Mouse (Mus musculus) limb, embryonic 12.5 days (tissue): Measurements from ENCODE around the gene Mapk3. TPM values are rescaled to one million over a fixed set of nuclear protein-coding genes. Genes with fewer than 3 reads are reported as not detected.

Experiments used
- ATAC-seq: fragments of 200-750 bp; cut with Nextera tagmentation; 2 replicates; pipeline ENCODE4 v1.8.0; 2017; ENCODE audit warnings: low read depth, moderate TSS enrichment; ENCODE audit not compliant: insufficient number of reproducible peaks, insufficient read depth, low FRiP score, low TSS enrichment
- H3K27ac ChIP-seq: fragments of 300-500 bp; sonication (generic); 2 replicates; pipeline ENCODE4 v1.5.1; 2016; ENCODE audit warnings: mild to moderate bottlenecking, moderate library complexity
- H3K27me3 ChIP-seq: fragments of 300-500 bp; sonication (generic); 2 replicates; pipeline ENCODE4 v1.6.1; 2016; ENCODE audit warnings: mild to moderate bottlenecking, moderate library complexity
- H3K36me3 ChIP-seq: fragments of 300-500 bp; sonication (generic); 2 replicates; pipeline ENCODE4 v1.6.1; 2016; ENCODE audit warnings: mild to moderate bottlenecking, moderate library complexity
- H3K4me1 ChIP-seq: fragments of 300-500 bp; sonication (generic); replicated peaks from 2 replicates; pipeline ENCODE4 v1.6.1; 2016
- H3K4me2 ChIP-seq: fragments of 300-500 bp; sonication (generic); 2 replicates; pipeline ENCODE4 v1.6.1; 2016; ENCODE audit warnings: mild to moderate bottlenecking, moderate library complexity
- H3K4me3 ChIP-seq: fragments of 300-500 bp; sonication (generic); replicated peaks from 2 replicates; pipeline ENCODE4 v1.5.1; 2016; ENCODE audit warnings: mild to moderate bottlenecking
- H3K9ac ChIP-seq: fragments of 300-500 bp; sonication (generic); replicated peaks from 2 replicates; pipeline ENCODE4 v1.6.1; 2016; ENCODE audit warnings: mild to moderate bottlenecking, moderate library complexity
- H3K9me3 ChIP-seq: fragments of 300-500 bp; sonication (generic); 2 replicates; pipeline ENCODE4 v1.6.1; 2016; ENCODE audit warnings: mild to moderate bottlenecking, moderate library complexity
- WGBS: fragments of 180-500 bp; shearing (Covaris S2); methylation state at CpG from one replicate; pipeline ENCODE4 v1.1.7; 2016; 5-methylcytosine and 5-hydroxymethylcytosine counted together
- polyA plus RNA-seq: library from polyadenylated mRNA; unstranded; fragments of >200 nt; fragmentation: Nextera tagmentation; extraction: Ambion mirVana; gene quantifications from 2 replicates; pipeline ENCODE4 v1.2.1, GENCODE M21; 2016

Gene Mapk3
- polyA plus RNA-seq, 1 experiment from 2014 or later = 36.4 TPM

DNA sequence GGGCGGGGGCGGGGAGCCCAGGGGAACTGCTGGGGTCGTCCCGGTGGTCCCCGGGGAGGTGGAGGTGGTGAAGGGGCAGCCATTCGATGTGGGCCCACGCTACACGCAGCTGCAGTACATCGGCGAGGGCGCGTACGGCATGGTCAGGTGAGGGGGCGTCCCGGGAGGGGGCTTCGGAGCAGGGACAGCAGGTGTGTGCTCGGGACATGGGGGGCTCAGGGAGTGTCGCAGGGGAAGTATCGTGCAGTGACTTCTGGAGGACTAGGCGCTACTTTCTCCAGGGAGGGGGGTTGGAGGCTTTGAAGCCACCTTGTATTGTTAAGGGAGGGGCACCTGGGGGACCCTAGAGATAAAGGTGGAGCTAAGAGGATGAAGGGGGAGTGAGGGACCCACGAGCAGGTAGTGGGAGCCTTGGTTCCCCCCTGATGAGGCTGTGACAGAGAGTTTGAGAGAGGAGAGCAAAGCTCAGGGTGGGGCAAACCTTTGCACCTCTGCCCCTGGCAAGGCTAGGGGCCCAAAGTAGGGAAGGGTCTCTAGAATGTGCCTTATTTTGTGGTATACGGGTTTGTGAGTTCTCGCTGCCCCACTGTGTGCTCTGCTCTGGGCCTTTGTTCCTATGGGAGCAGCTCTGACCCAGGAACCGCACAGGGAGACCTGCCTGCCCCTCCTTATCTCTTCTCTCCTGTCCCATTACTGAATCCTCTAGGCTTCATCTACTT, 430 bp downstream of the Mapk3 start:
- H3K9ac ChIP-seq = peak overlapping the region; percentile 82
- peak overlapping the region; percentile 77 for H3K4me3 ChIP-seq
- no peaks in the 10 kb centered on the region for H3K27me3 ChIP-seq
- H3K36me3 ChIP-seq = peaks cover 32% of the 10 kb centered on the region
- peak overlapping the region; percentile 89 for H3K4me2 ChIP-seq
- ATAC-seq = peak; percentile 33; the same call in 1 of the 2 replicates
- whole genome bisulfite sequencing = under 1% methylated on average over 22 of the region's 24 CpGs
- peaks cover 13% of the 10 kb centered on the region for H3K4me1 ChIP-seq
- H3K27ac ChIP-seq = peak overlapping the region; percentile 84
- H3K9me3 ChIP-seq = no peaks in the 10 kb centered on the region

- H3K4me3 ChIP-seq = peak overlapping the region; percentile 77
- H3K4me2 ChIP-seq = peak overlapping the region; percentile 89
- H3K9me3 ChIP-seq = no peaks in the 10 kb centered on the region
- H3K27me3 ChIP-seq = no peaks in the 10 kb centered on the region
- H3K36me3 ChIP-seq = peaks cover 38% of the 10 kb centered on the region
- peak overlapping the region; percentile 84 for H3K27ac ChIP-seq
- H3K4me1 ChIP-seq = peaks cover 8% of the 10 kb centered on the region
- ATAC-seq = no peak
- peak overlapping the region; percentile 82 for H3K9ac ChIP-seq
- 24% methylated on average over 3 of the region's 3 CpGs for whole genome bisulfite sequencing
Measured at GRCm38 (mm10) chr7:126760391-126760802, 996 bp downstream of the Mapk3 start.

DNA sequence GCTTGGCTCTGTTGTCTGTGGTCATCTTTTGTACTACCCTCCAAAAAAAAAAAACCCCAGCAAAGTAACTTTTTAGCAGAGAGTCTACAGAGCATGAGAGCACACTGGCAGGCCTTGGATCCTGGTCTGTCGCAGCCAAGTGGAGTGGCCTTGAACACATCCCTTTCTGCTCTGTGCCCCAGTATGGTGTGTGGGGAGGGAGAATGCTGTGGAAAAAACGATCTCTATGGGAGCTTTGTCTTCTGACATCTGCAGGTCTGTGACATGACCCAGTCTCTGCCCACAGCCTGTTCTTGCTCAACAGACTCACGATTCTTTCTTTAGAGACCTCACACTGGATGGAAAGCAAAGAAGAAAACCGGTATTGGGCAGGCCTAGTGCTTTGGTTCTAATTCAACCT, 1.6 kb downstream of the Mapk3 start:
- ATAC-seq = no peak
- H3K27ac ChIP-seq = peak overlapping the region; percentile 84; the same call in 1 of the 2 replicates
- peaks cover 44% of the 10 kb centered on the region for H3K36me3 ChIP-seq
- peak overlapping the region; percentile 77; the same call in 1 of the 2 replicates for H3K4me3 ChIP-seq
- H3K9ac ChIP-seq = no peak overlapping the region
- 78% methylated on average over 4 of the region's 4 CpGs for WGBS
- H3K27me3 ChIP-seq = no peaks in the 10 kb centered on the region
- peaks cover 8% of the 10 kb centered on the region for H3K4me1 ChIP-seq
- H3K4me2 ChIP-seq = peak overlapping the region; percentile 89
- no peaks in the 10 kb centered on the region for H3K9me3 ChIP-seq

- ATAC-seq = no peak
- Histone ChIP-seq H3K27me3 (no peaks in the 10 kb centered on the region), H3K4me1 (peaks cover 8% of the 10 kb centered on the region), H3K27ac (0 out of 2 replicates have a peak overlapping the region, but pooled peaks have one; percentile 84), H3K4me3 (no peak overlapping the region), H3K9ac (no peak overlapping the region), H3K36me3 (peaks cover 49% of the 10 kb centered on the region), H3K9me3 (no peaks in the 10 kb centered on the region), H3K4me2 (no peak overlapping the region)
- 80% methylated on average over 6 of the region's 6 CpGs for WGBS
Measured at GRCm38 (mm10) chr7:126761529-126762067, 2.2 kb downstream of the Mapk3 start.

GRCm38 (mm10) chr7:126762471-126763008, 3.1 kb downstream of the Mapk3 start:
- no peak overlapping the region for H3K27ac ChIP-seq
- no peaks in the 10 kb centered on the region for H3K27me3 ChIP-seq
- WGBS = 68% methylated on average over 17 of the region's 17 CpGs
- peaks cover 8% of the 10 kb centered on the region for H3K4me1 ChIP-seq
- no peaks in the 10 kb centered on the region for H3K9me3 ChIP-seq
- H3K4me2 ChIP-seq = no peak overlapping the region
- peaks cover 59% of the 10 kb centered on the region for H3K36me3 ChIP-seq
- ATAC-seq = no peak
- H3K4me3 ChIP-seq = no peak overlapping the region
- no peak overlapping the region for H3K9ac ChIP-seq

- Histone ChIP-seq H3K27me3 (no peaks in the 10 kb centered on the region), H3K4me2 (no peak overlapping the region), H3K27ac (no peak overlapping the region), H3K36me3 (peaks cover 89% of the 10 kb centered on the region), H3K4me3 (no peak overlapping the region), H3K9me3 (no peaks in the 10 kb centered on the region), H3K9ac (no peak overlapping the region), H3K4me1 (peaks cover 2% of the 10 kb centered on the region)
- 90% methylated on average over 9 of the region's 9 CpGs for WGBS
- no peak for ATAC-seq
Measured at GRCm38 (mm10) chr7:126765540-126765939, 6.1 kb downstream of the Mapk3 start.

GRCm38 (mm10) chr7:126766201-126766600, 6.8 kb downstream of the Mapk3 start, which contains the start of gene Gdpd3:
TSS of gene Gdpd3 (plus strand) at chr7:126766334.
- H3K9ac ChIP-seq = no peak within 1 kb of the TSS
- no peaks in the 10 kb centered on the region for H3K4me1 ChIP-seq
- peaks cover 94% of the 10 kb centered on the region for H3K36me3 ChIP-seq
- no peak within 1 kb of the TSS for H3K4me2 ChIP-seq
- no peak within 1 kb of the TSS for H3K4me3 ChIP-seq
- no peaks in the 10 kb centered on the region for H3K27me3 ChIP-seq
- no peaks in the 10 kb centered on the region for H3K9me3 ChIP-seq
- H3K27ac ChIP-seq = no peak within 1 kb of the TSS
- ATAC-seq = no peak
- whole genome bisulfite sequencing = 95% methylated on average over 16 of the region's 16 CpGs

DNA sequence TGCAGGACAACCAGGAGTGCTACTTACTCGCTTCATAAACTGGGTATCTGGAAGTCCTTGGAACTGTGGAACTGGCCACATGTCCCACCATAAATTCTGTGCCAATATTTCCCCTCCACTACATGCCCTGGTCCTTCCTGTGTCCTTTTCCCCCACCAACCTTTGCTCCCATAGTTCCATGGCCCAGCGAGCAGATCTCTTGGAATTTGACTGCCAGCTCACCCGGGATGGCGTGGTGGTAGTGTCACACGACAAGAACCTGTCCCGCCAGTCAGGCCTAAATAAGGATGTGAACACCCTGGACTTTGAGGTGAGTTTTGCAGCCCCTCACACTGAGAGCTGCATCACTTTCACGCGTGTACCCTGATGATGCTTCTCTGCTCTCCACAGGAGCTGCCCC, 7.6 kb downstream of the Mapk3 start:
- Histone ChIP-seq H3K27ac (no peak overlapping the region), H3K4me1 (no peaks in the 10 kb centered on the region), H3K9me3 (no peaks in the 10 kb centered on the region), H3K9ac (no peak overlapping the region), H3K27me3 (no peaks in the 10 kb centered on the region), H3K36me3 (peaks cover 90% of the 10 kb centered on the region), H3K4me3 (no peak overlapping the region), H3K4me2 (no peak overlapping the region)
- no peak for ATAC-seq
- WGBS = 90% methylated on average over 8 of the region's 8 CpGs

DNA sequence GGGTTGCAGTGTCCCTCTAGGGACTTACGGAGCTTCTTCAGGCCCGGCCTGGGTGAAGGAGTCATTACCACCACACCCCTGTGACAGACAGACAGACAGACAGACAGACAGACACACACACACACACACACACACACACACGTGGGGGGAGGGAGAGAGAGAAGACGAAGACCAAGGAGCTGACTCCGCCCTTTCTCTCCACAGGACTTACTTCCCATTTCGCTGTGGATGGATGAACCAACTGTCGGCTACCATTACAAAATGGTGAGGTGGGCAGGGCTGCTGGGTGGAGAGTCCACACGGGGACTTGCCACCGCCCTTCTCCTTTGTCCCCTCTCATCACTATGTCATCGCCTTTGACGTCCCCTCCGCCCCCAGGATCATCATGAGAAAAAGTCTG, 11.4 kb downstream of the Mapk3 start:
- 81% methylated on average over 12 of the region's 12 CpGs for WGBS
- Histone ChIP-seq H3K27ac (no peak overlapping the region), H3K27me3 (no peaks in the 10 kb centered on the region), H3K4me3 (no peak overlapping the region), H3K9me3 (no peaks in the 10 kb centered on the region), H3K4me1 (peaks cover 4% of the 10 kb centered on the region), H3K9ac (no peak overlapping the region), H3K4me2 (no peak overlapping the region), H3K36me3 (peaks cover 75% of the 10 kb centered on the region)
- no peak for ATAC-seq

DNA sequence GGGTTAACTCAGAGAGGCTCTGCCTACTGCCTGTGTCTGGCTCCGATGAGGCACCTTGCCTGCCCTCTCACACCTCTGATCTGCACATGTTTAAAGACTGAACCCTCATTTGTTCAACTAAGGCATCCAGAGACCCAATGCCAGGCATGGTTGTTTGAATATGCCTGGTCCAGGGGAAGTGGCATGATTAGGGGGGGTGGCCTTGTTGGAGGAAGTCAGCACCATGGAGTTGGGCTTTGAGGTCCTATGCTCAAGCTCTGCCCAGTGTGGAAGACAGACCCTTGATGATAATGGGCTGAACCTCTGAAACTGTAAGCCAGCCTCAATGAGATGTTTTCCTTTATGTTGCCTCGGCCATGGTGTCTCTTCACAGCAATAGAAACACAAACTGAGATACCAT, 13.9 kb downstream of the Mapk3 start:
- Histone ChIP-seq H3K4me3 (no peak overlapping the region), H3K9me3 (no peaks in the 10 kb centered on the region), H3K9ac (no peak overlapping the region), H3K4me1 (peaks cover 19% of the 10 kb centered on the region), H3K27me3 (no peaks in the 10 kb centered on the region), H3K4me2 (no peak overlapping the region), H3K36me3 (peaks cover 54% of the 10 kb centered on the region), H3K27ac (no peak overlapping the region)
- ATAC-seq = no peak
- 70% methylated on average over 2 of the region's 2 CpGs for WGBS

DNA sequence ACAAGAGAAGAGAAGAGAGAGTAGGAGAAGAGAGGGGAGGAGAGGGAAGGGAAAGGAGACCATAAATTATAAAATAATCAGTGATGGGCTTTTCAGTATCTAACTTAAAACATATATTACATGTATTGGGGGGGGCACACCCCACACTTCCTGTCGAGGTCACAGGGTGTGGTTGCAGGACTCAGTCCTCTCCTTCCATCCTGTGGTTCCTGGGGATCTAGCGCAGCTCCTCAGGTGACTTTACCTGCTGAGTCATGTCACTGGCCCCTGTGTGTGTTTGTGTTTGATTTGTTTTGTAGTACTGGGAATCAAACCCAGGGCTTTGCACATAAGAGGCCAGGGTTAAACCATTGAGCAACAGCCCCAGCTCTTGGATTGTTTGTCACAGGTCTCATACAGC, 15.1 kb downstream of the Mapk3 start:
- peaks cover 19% of the 10 kb centered on the region for H3K4me1 ChIP-seq
- H3K4me2 ChIP-seq = no peak overlapping the region
- ATAC-seq = no peak
- no peaks in the 10 kb centered on the region for H3K9me3 ChIP-seq
- H3K9ac ChIP-seq = no peak overlapping the region
- H3K4me3 ChIP-seq = no peak overlapping the region
- 84% methylated on average over 2 of the region's 2 CpGs for WGBS
- H3K27ac ChIP-seq = no peak overlapping the region
- peaks cover 52% of the 10 kb centered on the region for H3K36me3 ChIP-seq
- no peaks in the 10 kb centered on the region for H3K27me3 ChIP-seq
